Mouse (Mus musculus) myocyte (in vitro differentiated cells): ENCODE data around the gene Zfp445. TPM values are rescaled to one million over a fixed set of nuclear protein-coding genes. Genes with fewer than 3 reads are reported as not detected.

ENCODE experiments used
- H3K27me3 ChIP-seq: one replicate; pipeline ENCODE4 v1.6.1; 2011; ENCODE audit not compliant: control insufficient read depth, insufficient read depth, insufficient read length
- H3K36me3 ChIP-seq: one replicate; pipeline ENCODE4 v1.6.1; 2011; ENCODE audit not compliant: control insufficient read depth, insufficient read depth
- H3K4me2 ChIP-seq: one replicate; pipeline ENCODE4 v1.6.1; 2011; ENCODE audit warnings: low read depth, control low read depth
- H3K4me3 ChIP-seq: one replicate; pipeline ENCODE4 v1.5.1; 2011; ENCODE audit warnings: mild to moderate bottlenecking, control low read depth, moderate library complexity
- H3K79me2 ChIP-seq: one replicate; pipeline ENCODE4 v1.6.1; 2011; ENCODE audit not compliant: control insufficient read depth, insufficient read depth
- H3ac ChIP-seq: one replicate; pipeline ENCODE4 v1.6.1; 2011; ENCODE audit not compliant: control insufficient read depth, insufficient read length
- CEBPB ChIP-seq: IDR thresholded peaks from 2 replicates; pipeline ENCODE4 v1.6.1; 2011; ENCODE audit warnings: mild to moderate bottlenecking, moderate library complexity; ENCODE audit not compliant: poor library complexity, insufficient read depth, severe bottlenecking
- MYOG ChIP-seq, 3 experiments: IDR thresholded peaks; one replicate each; pipeline ENCODE4 v1.6.1; 2011; ENCODE audit warnings: control low read depth in 2 of 3, low read depth in 2 of 3, mild to moderate bottlenecking in 2 of 3; ENCODE audit not compliant: insufficient read length in 2 of 3, control insufficient read depth in 1 of 3, insufficient read depth in 1 of 3
- POLR2A ChIP-seq: IDR thresholded peaks from one replicate; pipeline ENCODE4 v1.6.1; 2011; ENCODE audit warnings: low read depth, mild to moderate bottlenecking, control low read depth, moderate library complexity; ENCODE audit not compliant: insufficient read length
- POLR2AphosphoS2 ChIP-seq: IDR thresholded peaks from one replicate; pipeline ENCODE4 v1.6.1; 2011; ENCODE audit warnings: low read depth, control low read depth; ENCODE audit not compliant: insufficient read length
- polyA plus RNA-seq: library from polyadenylated mRNA; unstranded; fragments of >200 nt; fragmentation: generic; extraction: Trizol; gene quantifications from one replicate; pipeline ENCODE4 v1.2.1, GENCODE M21; 2012; ENCODE audit warnings: missing spikeins

The Zfp445 gene
- polyA plus RNA-seq, 1 experiment, result 10.0 TPM

DNA sequence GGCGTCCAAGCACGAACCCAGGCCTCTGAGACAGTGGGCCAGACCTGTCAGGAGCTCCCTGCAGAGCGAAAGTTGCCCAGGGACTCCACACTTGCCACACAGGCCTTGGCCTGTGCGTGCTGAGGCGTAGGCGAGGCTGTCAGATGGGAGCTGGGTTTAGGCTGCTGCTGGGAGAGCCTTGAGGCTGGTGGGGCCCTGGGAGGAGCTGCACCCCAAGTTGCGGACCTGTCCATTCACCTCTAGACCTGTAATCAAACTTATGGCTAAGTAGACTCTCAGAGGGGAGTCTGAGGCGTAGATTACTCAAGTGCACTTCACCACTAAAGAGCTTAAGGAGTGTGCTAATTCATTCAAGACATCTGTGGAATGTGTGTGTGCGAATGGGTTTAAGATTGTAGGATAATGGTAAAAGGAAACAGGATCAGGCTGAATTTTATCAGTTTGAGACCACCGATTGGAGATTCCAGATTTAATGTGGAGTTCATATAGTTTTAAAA lies 59.9 kb downstream of the Zfp445 start:
- Histone ChIP-seq H3K27me3 (no peaks in the 10 kb centered on the region), H3K4me3 (peak overlapping the region; percentile 61), H3K36me3 (peaks cover 2% of the 10 kb centered on the region), H3ac (peak overlapping the region; percentile 37), H3K4me2 (peak overlapping the region; percentile 91), H3K79me2 (no peaks in the 10 kb centered on the region)
- TF ChIP-seq MYOG (IDR thresholded peaks at IDR 0.05; ENCODE audit: control insufficient read depth in 1 of 3, insufficient read depth in 1 of 3, insufficient read length in 2 of 3, low read depth in 2 of 3) (no peak), CEBPB (no peak), POLR2A (peak; percentile 60), POLR2AphosphoS2 (no peak)

GRCm38 (mm10) chr9:122805053-122805844 lies 60.6 kb downstream of the Zfp445 start, which contains the start of gene Tcaim:
Tcaim (plus strand) TSS chr9:122805539.
- no peaks in the 10 kb centered on the region for H3K27me3 ChIP-seq
- peak within 1 kb of the TSS; percentile 61 for H3K4me3 ChIP-seq
- TF ChIP-seq CEBPB (no peak), POLR2A (peak; percentile 59), POLR2AphosphoS2 (peak; percentile 74)
- no peaks in the 10 kb centered on the region for H3K79me2 ChIP-seq
- no peaks in the 10 kb centered on the region for H3K36me3 ChIP-seq
- peak within 1 kb of the TSS; percentile 37 for H3ac ChIP-seq
- peak within 1 kb of the TSS; percentile 91 for H3K4me2 ChIP-seq

Other genes starting within 250 kb of the Zfp445 start
- gene Topaz1, start 118.7 kb downstream of the Zfp445 start, polyA plus RNA-seq, result not detected
- 2.6 TPM for gene Tcaim, start 60.5 kb downstream of the Zfp445 start, polyA plus RNA-seq
- gene Gm35549, start 22.0 kb downstream of the Zfp445 start, polyA plus RNA-seq, result 0.20 TPM
- gene Zkscan7, start 19.7 kb upstream of the Zfp445 start, polyA plus RNA-seq, result 0.95 TPM
- gene Zfp105, start 57.1 kb upstream of the Zfp445 start, polyA plus RNA-seq, result not detected
- gene 1110059G10Rik, start 85.0 kb upstream of the Zfp445 start, polyA plus RNA-seq, result 4.7 TPM
- gene Kif15, start 85.0 kb upstream of the Zfp445 start, polyA plus RNA-seq, result 3.8 TPM
- 6.4 TPM for gene Tmem42, start 155.3 kb upstream of the Zfp445 start, polyA plus RNA-seq
- gene Tgm4, start 168.7 kb upstream of the Zfp445 start, polyA plus RNA-seq, result 0.25 TPM
- 44.0 TPM for gene Zdhhc3, start 247.2 kb upstream of the Zfp445 start, polyA plus RNA-seq
- gene Exosc7, start 247.2 kb upstream of the Zfp445 start, polyA plus RNA-seq, result 28.2 TPM